Mouse (Mus musculus): ENCODE measurements around the gene Hsp90ab1. TPM values are rescaled to one million over a fixed set of nuclear protein-coding genes. Genes with fewer than 3 reads are reported as not detected.

The Hsp90ab1 gene
- polyA plus RNA-seq, 1 experiment from 2014 or later: 750 TPM

DNA sequence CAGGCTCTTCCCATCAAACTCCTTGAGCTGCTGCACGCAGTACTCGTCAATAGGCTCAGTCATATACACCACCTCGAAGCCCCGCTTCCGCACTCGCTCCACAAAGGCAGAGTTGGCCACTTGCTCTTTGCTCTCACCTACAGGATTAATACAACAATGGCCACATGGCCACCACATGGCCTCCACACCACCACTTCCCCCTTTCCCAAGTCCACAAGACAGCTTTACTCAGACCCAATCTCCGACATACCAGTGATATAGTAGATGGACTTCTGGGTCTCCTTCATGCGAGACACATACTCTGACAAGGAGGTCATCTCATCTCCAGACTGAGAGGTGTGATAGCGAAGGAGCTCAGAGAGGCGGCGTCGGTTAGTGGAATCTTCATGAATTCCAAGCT is 4.1 kb downstream of the Hsp90ab1 start:
- H3K36me3 ChIP-seq (ENCODE audit: control insufficient read depth, insufficient read depth, low read length): peaks cover 40% of the 10 kb centered on the region
- H3K9me3 ChIP-seq (ENCODE audit: control insufficient read depth, low read length): no peaks in the 10 kb centered on the region
- ATAC-seq (ENCODE audit: low FRiP score, low TSS enrichment) (no peak), DNase-seq (ENCODE audit: low spot score) (no peak)
- no peak overlapping the region for H3K4me3 ChIP-seq (ENCODE audit: low read depth, low read length)
- no peaks in the 10 kb centered on the region; the same call in 1 of the 2 replicates for H3K4me1 ChIP-seq (replicated peaks; ENCODE audit: control insufficient read depth, insufficient read depth)
- H3K27ac ChIP-seq (replicated peaks): no peak overlapping the region
- no peak overlapping the region for H3K9ac ChIP-seq (ENCODE audit: low read length)
- TF ChIP-seq EP300 (optimal IDR thresholded peaks at IDR 0.05) (no peak), CTCF (IDR thresholded peaks at IDR 0.05; ENCODE audit: low read depth) (no peak)
- no peak overlapping the region for H3K4me2 ChIP-seq (replicated peaks; ENCODE audit: low read depth)
- H3K27me3 ChIP-seq (ENCODE audit: control insufficient read depth, insufficient read depth, low read length): no peaks in the 10 kb centered on the region
- WGBS: 85% methylated on average over 12 of the region's 12 CpGs

DNA sequence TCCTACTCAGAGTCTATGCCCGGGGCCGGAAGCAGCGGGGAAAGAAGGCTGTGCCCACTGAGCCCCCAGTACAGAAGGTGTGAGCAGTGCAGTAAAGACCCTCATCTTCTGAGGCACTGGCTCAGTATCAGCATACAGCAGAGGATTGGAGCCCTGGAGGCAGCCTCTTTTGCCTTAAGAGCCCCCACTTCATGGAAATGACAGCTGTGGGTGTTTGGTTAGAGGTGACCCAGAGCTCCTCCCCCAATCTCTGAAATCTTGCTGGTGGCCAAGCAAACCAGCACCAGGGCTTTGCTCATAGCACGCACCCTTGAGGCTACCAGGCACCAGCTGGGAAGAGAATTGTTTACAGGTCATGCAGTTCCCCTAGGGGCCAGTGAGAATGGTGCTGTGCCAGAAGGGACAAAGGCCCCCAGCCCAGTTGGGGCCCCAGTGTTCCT is 5.9 kb downstream of the Hsp90ab1 start:
- 35% methylated on average over 4 of the region's 4 CpGs for WGBS
- Histone ChIP-seq H3K9ac (ENCODE audit: low read length) (no peak overlapping the region), H3K9me3 (ENCODE audit: control insufficient read depth, low read length) (no peaks in the 10 kb centered on the region), H3K4me1 (replicated peaks; ENCODE audit: control insufficient read depth, insufficient read depth) (no peaks in the 10 kb centered on the region; the same call in 1 of the 2 replicates), H3K27ac (replicated peaks) (no peak overlapping the region), H3K36me3 (ENCODE audit: control insufficient read depth, insufficient read depth, low read length) (peaks cover 40% of the 10 kb centered on the region), H3K4me2 (replicated peaks; ENCODE audit: low read depth) (no peak overlapping the region), H3K4me3 (ENCODE audit: low read depth, low read length) (no peak overlapping the region), H3K27me3 (ENCODE audit: control insufficient read depth, insufficient read depth, low read length) (no peaks in the 10 kb centered on the region)
- TF ChIP-seq CTCF (IDR thresholded peaks at IDR 0.05; ENCODE audit: low read depth): no peak
- TF ChIP-seq EP300 (optimal IDR thresholded peaks at IDR 0.05): no peak
- ATAC-seq (ENCODE audit: low FRiP score, low TSS enrichment) (no peak), DNase-seq (ENCODE audit: low spot score) (no peak)

DNA sequence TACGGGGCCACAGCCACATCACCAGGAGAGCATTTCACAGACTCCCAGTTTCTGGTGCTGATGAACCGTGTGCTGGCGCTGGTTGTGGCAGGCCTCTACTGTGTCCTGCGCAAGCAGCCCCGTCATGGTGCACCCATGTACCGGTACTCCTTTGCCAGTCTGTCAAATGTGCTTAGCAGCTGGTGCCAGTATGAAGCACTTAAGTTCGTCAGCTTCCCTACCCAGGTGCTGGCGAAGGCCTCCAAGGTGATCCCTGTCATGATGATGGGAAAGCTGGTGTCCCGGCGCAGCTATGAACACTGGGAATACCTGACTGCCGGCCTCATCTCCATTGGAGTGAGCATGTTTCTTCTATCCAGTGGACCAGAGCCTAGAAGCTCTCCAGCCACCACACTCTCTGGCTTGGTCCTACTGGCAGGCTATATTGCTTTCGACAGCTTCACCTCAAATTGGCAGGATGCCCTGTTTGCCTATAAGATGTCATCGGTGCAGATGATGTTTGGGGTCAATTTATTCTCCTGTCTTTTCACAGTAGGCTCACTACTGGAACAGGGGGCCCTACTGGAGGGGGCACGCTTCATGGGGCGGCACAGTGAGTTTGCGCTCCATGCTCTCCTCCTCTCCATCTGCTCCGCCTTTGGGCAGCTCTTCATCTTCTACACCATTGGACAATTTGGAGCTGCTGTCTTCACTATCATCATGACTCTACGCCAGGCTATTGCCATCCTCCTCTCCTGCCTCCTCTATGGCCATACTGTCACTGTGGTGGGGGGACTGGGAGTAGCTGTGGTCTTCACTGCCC is 6.5 kb downstream of the Hsp90ab1 start:
- Histone ChIP-seq H3K4me1 (replicated peaks; ENCODE audit: control insufficient read depth, insufficient read depth) (no peaks in the 10 kb centered on the region; the same call in 1 of the 2 replicates), H3K4me3 (ENCODE audit: low read depth, low read length) (no peak overlapping the region), H3K27me3 (ENCODE audit: control insufficient read depth, insufficient read depth, low read length) (no peaks in the 10 kb centered on the region), H3K9me3 (ENCODE audit: control insufficient read depth, low read length) (no peaks in the 10 kb centered on the region), H3K36me3 (ENCODE audit: control insufficient read depth, insufficient read depth, low read length) (peaks cover 40% of the 10 kb centered on the region), H3K9ac (ENCODE audit: low read length) (no peak overlapping the region), H3K4me2 (replicated peaks; ENCODE audit: low read depth) (no peak overlapping the region), H3K27ac (replicated peaks) (no peak overlapping the region)
- DNase-seq (ENCODE audit: low spot score) (no peak), ATAC-seq (ENCODE audit: low FRiP score, low TSS enrichment) (no peak)
- no peak for TF ChIP-seq CTCF (IDR thresholded peaks at IDR 0.05; ENCODE audit: low read depth)
- no peak for TF ChIP-seq EP300 (optimal IDR thresholded peaks at IDR 0.05)
- 58% methylated on average over 18 of the region's 18 CpGs for WGBS

DNA sequence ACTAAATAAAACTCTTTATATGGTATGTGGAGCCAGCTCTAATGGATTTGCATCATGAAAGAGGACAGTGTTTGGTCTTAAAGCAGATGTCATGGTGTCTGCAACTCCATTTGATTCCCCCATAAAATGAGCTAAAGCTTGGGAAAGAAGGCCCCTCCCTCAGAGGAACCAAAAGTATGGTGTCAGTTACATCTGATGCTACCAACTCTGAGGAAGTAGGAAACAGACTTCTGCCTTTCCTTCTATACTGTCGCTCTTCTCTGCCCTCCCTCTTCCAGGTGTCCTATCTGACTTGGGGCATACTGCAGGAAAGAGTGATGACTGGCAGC is 7.1 kb downstream of the Hsp90ab1 start:
- ATAC-seq (ENCODE audit: low FRiP score, low TSS enrichment) (no peak), DNase-seq (ENCODE audit: low spot score) (no peak)
- H3K4me2 ChIP-seq (replicated peaks; ENCODE audit: low read depth): no peak overlapping the region
- H3K9me3 ChIP-seq (ENCODE audit: control insufficient read depth, low read length): no peaks in the 10 kb centered on the region
- H3K4me1 ChIP-seq (replicated peaks; ENCODE audit: control insufficient read depth, insufficient read depth): no peaks in the 10 kb centered on the region; the same call in 1 of the 2 replicates
- no peaks in the 10 kb centered on the region for H3K27me3 ChIP-seq (ENCODE audit: control insufficient read depth, insufficient read depth, low read length)
- H3K27ac ChIP-seq (replicated peaks): no peak overlapping the region
- TF ChIP-seq EP300 (optimal IDR thresholded peaks at IDR 0.05) (no peak), CTCF (IDR thresholded peaks at IDR 0.05; ENCODE audit: low read depth) (no peak)
- H3K9ac ChIP-seq (ENCODE audit: low read length): no peak overlapping the region
- peaks cover 36% of the 10 kb centered on the region for H3K36me3 ChIP-seq (ENCODE audit: control insufficient read depth, insufficient read depth, low read length)
- H3K4me3 ChIP-seq (ENCODE audit: low read depth, low read length): no peak overlapping the region
- WGBS: 50% methylated on average over 1 of the region's 1 CpGs

DNA sequence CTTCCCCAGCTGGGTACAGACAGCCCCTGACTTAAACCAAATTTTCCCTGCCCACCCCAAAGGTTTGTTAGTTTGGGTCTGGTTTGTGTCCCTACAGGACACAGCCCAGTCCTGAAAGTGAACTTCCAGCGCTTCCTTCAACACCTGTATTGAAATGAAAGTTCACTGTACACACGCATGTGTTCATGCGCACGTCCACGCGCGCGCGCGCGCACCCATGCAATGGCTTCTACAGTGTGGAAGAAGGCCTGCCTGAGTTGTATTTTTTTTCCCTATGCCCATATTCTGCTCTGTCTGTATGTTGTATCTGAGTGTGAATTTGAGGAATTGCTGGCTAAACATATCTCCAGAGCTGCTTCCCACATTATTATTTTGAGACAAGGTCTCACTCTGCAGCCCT is 8.0 kb downstream of the Hsp90ab1 start:
- no peaks in the 10 kb centered on the region for H3K27me3 ChIP-seq (ENCODE audit: control insufficient read depth, insufficient read depth, low read length)
- H3K36me3 ChIP-seq (ENCODE audit: control insufficient read depth, insufficient read depth, low read length): peaks cover 27% of the 10 kb centered on the region
- H3K4me3 ChIP-seq (ENCODE audit: low read depth, low read length): peak overlapping the region; percentile 82; the same call in 1 of the 2 replicates
- H3K27ac ChIP-seq (replicated peaks): peak overlapping the region; percentile 85; the same call in 1 of the 2 replicates
- no peaks in the 10 kb centered on the region for H3K9me3 ChIP-seq (ENCODE audit: control insufficient read depth, low read length)
- H3K4me2 ChIP-seq (replicated peaks; ENCODE audit: low read depth): peak overlapping the region; percentile 97
- no peak for TF ChIP-seq EP300 (optimal IDR thresholded peaks at IDR 0.05)
- no peak for TF ChIP-seq CTCF (IDR thresholded peaks at IDR 0.05; ENCODE audit: low read depth)
- no peaks in the 10 kb centered on the region; the same call in 1 of the 2 replicates for H3K4me1 ChIP-seq (replicated peaks; ENCODE audit: control insufficient read depth, insufficient read depth)
- H3K9ac ChIP-seq (ENCODE audit: low read length): peak overlapping the region; percentile 90; the same call in 1 of the 2 replicates
- WGBS: 85% methylated on average over 11 of the region's 11 CpGs
- DNase-seq (ENCODE audit: low spot score): no peak
- no peak for ATAC-seq (ENCODE audit: low FRiP score, low TSS enrichment)

DNA sequence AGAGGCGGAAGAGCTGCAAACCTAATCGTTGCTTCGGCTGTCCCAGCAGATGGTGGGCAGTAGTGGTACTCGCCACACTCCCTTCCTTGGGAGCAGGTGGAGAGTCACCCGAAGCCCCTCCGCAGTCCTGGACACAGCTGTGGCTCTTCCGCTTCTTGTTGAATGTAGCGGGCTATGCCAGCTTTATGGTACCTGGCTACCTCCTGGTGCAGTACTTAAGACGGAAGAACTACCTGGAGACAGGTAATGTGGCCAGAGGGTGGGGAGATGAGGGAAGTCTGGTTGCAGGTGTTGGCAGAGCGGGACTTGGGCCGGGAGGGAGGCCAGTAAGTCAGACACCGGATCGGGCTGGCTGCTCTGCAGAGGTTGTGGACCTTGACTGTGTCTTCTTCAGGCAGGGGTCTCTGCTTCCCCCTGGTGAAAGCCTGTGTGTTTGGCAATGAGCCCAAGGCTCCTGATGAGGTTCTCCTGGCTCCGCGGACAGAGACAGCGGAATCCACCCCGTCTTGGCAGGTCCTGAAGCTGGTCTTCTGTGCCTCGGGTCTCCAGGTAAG is 8.5 kb downstream of the Hsp90ab1 start:
- DNase-seq (ENCODE audit: low spot score): no peak
- Histone ChIP-seq H3K4me3 (ENCODE audit: low read depth, low read length) (peak overlapping the region; percentile 82), H3K4me2 (replicated peaks; ENCODE audit: low read depth) (peak overlapping the region; percentile 97)

More for the DNA sequence above, 8.5 kb downstream of the Hsp90ab1 start:
- Histone ChIP-seq H3K4me1 (replicated peaks; ENCODE audit: control insufficient read depth, insufficient read depth) (no peaks in the 10 kb centered on the region; the same call in 1 of the 2 replicates), H3K27ac (replicated peaks) (peak overlapping the region; percentile 85), H3K9ac (ENCODE audit: low read length) (peak overlapping the region; percentile 90), H3K36me3 (ENCODE audit: control insufficient read depth, insufficient read depth, low read length) (peaks cover 24% of the 10 kb centered on the region), H3K27me3 (ENCODE audit: control insufficient read depth, insufficient read depth, low read length) (no peaks in the 10 kb centered on the region), H3K9me3 (ENCODE audit: control insufficient read depth, low read length) (no peaks in the 10 kb centered on the region)
- WGBS: 7% methylated on average over 18 of the region's 18 CpGs
- ATAC-seq (ENCODE audit: low FRiP score, low TSS enrichment): no peak; the same call in none of the 2 replicates
- TF ChIP-seq CTCF (IDR thresholded peaks at IDR 0.05; ENCODE audit: low read depth) (no peak), EP300 (optimal IDR thresholded peaks at IDR 0.05) (no peak)
